Mouse (Mus musculus): ENCODE results near the gene Plekha3.

DNA sequence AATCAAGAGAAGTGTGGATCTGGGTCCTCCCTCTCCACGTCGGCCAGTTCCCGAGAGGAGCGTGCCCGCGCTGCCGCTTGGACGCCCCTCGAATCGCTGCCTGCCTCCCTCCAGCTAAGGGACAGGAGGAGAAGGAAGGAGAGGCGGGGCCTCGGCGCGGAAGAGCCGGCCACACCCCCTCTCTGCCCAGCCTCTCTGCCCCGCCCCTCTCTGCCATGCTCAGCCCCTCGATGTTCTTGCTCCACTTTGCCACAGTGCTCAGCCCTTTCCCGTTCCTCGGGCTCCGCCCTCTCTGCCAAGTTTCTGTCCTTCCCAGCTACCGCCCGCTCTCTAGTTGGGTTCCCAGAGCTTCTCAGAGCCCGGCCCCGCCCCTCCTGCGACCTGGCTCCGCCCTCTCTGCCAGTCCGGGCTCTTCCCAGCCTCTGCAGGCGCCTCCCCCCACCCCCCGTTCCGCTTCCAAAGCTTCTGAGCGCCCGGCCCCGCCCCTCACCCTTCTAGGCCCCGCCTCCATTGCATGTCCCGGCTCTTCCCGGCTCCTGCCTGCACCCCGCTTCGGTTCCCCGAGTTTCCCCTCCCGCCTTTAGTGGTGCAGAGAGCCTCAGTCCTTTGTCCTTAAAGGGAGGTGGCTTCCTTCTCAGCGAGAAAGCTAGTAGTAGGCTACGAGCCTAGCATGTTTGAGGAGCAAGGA is 27.1 kb upstream of the Plekha3 start, which contains the start of the genes Prkra and Pjvk:
- TF ChIP-seq ZMIZ1 (IDR thresholded peaks at IDR 0.05; ENCODE audit: low read depth, low read length) (no peak), POLR2A (IDR thresholded peaks at IDR 0.05; ENCODE audit: low read depth, low read length) (peak; percentile 37; the same call in 1 of the 2 replicates), CTCF (conservative IDR thresholded peaks at IDR 0.05 in 1 of 2, IDR thresholded peaks at IDR 0.05 in 1 of 2; ENCODE audit: low read depth in 2 of 2, low read length in 2 of 2) (no peak), ETS1 (conservative IDR thresholded peaks at IDR 0.05; ENCODE audit: low read depth, low read length) (no peak), ZKSCAN1 (IDR thresholded peaks at IDR 0.05; ENCODE audit: borderline replicate concordance, low read depth, low read length) (no peak), MXI1 (IDR thresholded peaks at IDR 0.05; ENCODE audit: low read depth, low read length) (no peak; the same call in none of the 2 replicates), ZNF384 (IDR thresholded peaks at IDR 0.05; ENCODE audit: low read depth, low read length) (no peak), TCF12 (IDR thresholded peaks at IDR 0.05; ENCODE audit: low read depth, low read length) (0 out of 2 replicates have a peak, but pooled peaks have one; percentile 9), SMC3 (IDR thresholded peaks at IDR 0.05; ENCODE audit: low read depth, low read length) (no peak), MEF2A (IDR thresholded peaks at IDR 0.05; ENCODE audit: borderline replicate concordance, low read depth, low read length) (no peak), EP300 (IDR thresholded peaks at IDR 0.05; ENCODE audit: low read length) (no peak)
